Mouse (Mus musculus) intestine, embryonic 16.5 days (tissue): ENCODE results near the gene Ptprt. TPM values are rescaled to one million over a fixed set of nuclear protein-coding genes. Genes with fewer than 3 reads are reported as not detected.

Source experiments
- ATAC-seq: fragments of 200-750 bp; cut with Nextera tagmentation; 2 replicates; pipeline ENCODE4 v1.8.0; 2017; ENCODE audit warnings: moderate TSS enrichment, moderate library complexity
- H3K27ac ChIP-seq: fragments of 300-500 bp; sonication (generic); 2 replicates; pipeline ENCODE4 v1.5.1; 2014; ENCODE audit warnings: mild to moderate bottlenecking, low read length
- H3K27me3 ChIP-seq: fragments of 300-500 bp; sonication (generic); replicated peaks from 2 replicates; pipeline ENCODE4 v1.6.1; 2014; ENCODE audit warnings: low read length, control low read depth, mixed read lengths; ENCODE audit not compliant: control insufficient read depth, insufficient read depth
- H3K36me3 ChIP-seq: fragments of 300-500 bp; sonication (generic); 2 replicates; pipeline ENCODE4 v1.6.1; 2014; ENCODE audit warnings: low read length, control low read depth; ENCODE audit not compliant: control insufficient read depth, insufficient read depth
- H3K4me1 ChIP-seq: fragments of 300-500 bp; sonication (generic); 2 replicates; pipeline ENCODE4 v1.6.1; 2014; ENCODE audit warnings: low read length, control low read depth, mixed read lengths; ENCODE audit not compliant: control insufficient read depth, insufficient read depth
- H3K4me2 ChIP-seq: fragments of 300-500 bp; sonication (generic); 2 replicates; pipeline ENCODE4 v1.6.1; 2014; ENCODE audit warnings: low read depth, low read length, control low read depth
- H3K4me3 ChIP-seq: fragments of 300-500 bp; sonication (generic); 2 replicates; pipeline ENCODE4 v1.5.1; 2014; ENCODE audit warnings: mild to moderate bottlenecking, low read length
- H3K9ac ChIP-seq: fragments of 300-500 bp; sonication (generic); 2 replicates; pipeline ENCODE4 v1.6.1; 2014; ENCODE audit warnings: low read depth, low read length
- H3K9me3 ChIP-seq: fragments of 300-500 bp; sonication (generic); 2 replicates; pipeline ENCODE4 v1.6.1; 2016; ENCODE audit warnings: low read length, control low read depth; ENCODE audit not compliant: control insufficient read depth
- WGBS: fragments of 180-500 bp; shearing (Covaris S2); extraction: QIAGEN DNeasy Blood & Tissue Kit; methylation state at CpG from one replicate; pipeline ENCODE4 v1.1.7; 2014; 5-methylcytosine and 5-hydroxymethylcytosine counted together
- polyA plus RNA-seq: library from polyadenylated mRNA; unstranded; fragments of >200 nt; fragmentation: Nextera tagmentation; extraction: Ambion mirVana; gene quantifications from 2 replicates; pipeline ENCODE4 v1.2.1, GENCODE M21; 2015

Ptprt gene
- polyA plus RNA-seq, 1 experiment from 2014 or later = 0.84 TPM

GRCm38 (mm10) chr2:162499501-162499915 lies 161.4 kb downstream of the Ptprt start:
- H3K27me3 ChIP-seq = no peaks in the 10 kb centered on the region
- H3K27ac ChIP-seq = no peak overlapping the region
- 81% methylated on average over 9 of the region's 9 CpGs for WGBS
- no peak overlapping the region for H3K4me3 ChIP-seq
- no peak for ATAC-seq
- H3K4me1 ChIP-seq = no peaks in the 10 kb centered on the region
- H3K36me3 ChIP-seq = no peaks in the 10 kb centered on the region
- no peak overlapping the region for H3K4me2 ChIP-seq
- H3K9me3 ChIP-seq = no peaks in the 10 kb centered on the region
- H3K9ac ChIP-seq = no peak overlapping the region

- no peak overlapping the region for H3K9ac ChIP-seq
- no peak overlapping the region for H3K27ac ChIP-seq
- H3K4me2 ChIP-seq = no peak overlapping the region
- WGBS = 41% methylated on average over 3 of the region's 3 CpGs
- H3K36me3 ChIP-seq = no peaks in the 10 kb centered on the region
- H3K9me3 ChIP-seq = no peaks in the 10 kb centered on the region
- H3K27me3 ChIP-seq = no peaks in the 10 kb centered on the region
- H3K4me3 ChIP-seq = no peak overlapping the region
- H3K4me1 ChIP-seq = no peaks in the 10 kb centered on the region
- no peak for ATAC-seq
Observed at GRCm38 (mm10) chr2:162498191-162498590, 162.8 kb downstream of the Ptprt start.

GRCm38 (mm10) chr2:162484036-162484435 lies 176.9 kb downstream of the Ptprt start:
- H3K27ac ChIP-seq = no peak overlapping the region
- no peak for ATAC-seq
- no peak overlapping the region for H3K4me2 ChIP-seq
- H3K27me3 ChIP-seq = no peaks in the 10 kb centered on the region
- H3K4me3 ChIP-seq = no peak overlapping the region
- no peak overlapping the region for H3K9ac ChIP-seq
- H3K36me3 ChIP-seq = no peaks in the 10 kb centered on the region
- H3K4me1 ChIP-seq = no peaks in the 10 kb centered on the region
- H3K9me3 ChIP-seq = no peaks in the 10 kb centered on the region; the same call in 1 of the 2 replicates

GRCm38 (mm10) chr2:162443106-162443505 lies 217.8 kb downstream of the Ptprt start:
- Histone ChIP-seq H3K9me3 (no peaks in the 10 kb centered on the region), H3K4me3 (no peak overlapping the region), H3K27me3 (no peaks in the 10 kb centered on the region), H3K4me1 (no peaks in the 10 kb centered on the region), H3K4me2 (no peak overlapping the region), H3K9ac (no peak overlapping the region), H3K27ac (no peak overlapping the region), H3K36me3 (no peaks in the 10 kb centered on the region)
- WGBS = 9% methylated on average over 1 of the region's 1 CpGs
- ATAC-seq = no peak

GRCm38 (mm10) chr2:162436646-162437045 lies 224.3 kb downstream of the Ptprt start:
- Histone ChIP-seq H3K27ac (no peak overlapping the region), H3K4me3 (no peak overlapping the region), H3K27me3 (no peaks in the 10 kb centered on the region), H3K9ac (no peak overlapping the region), H3K36me3 (no peaks in the 10 kb centered on the region), H3K4me1 (no peaks in the 10 kb centered on the region), H3K9me3 (no peaks in the 10 kb centered on the region), H3K4me2 (no peak overlapping the region)
- 81% methylated on average over 3 of the region's 3 CpGs for WGBS
- no peak for ATAC-seq

- WGBS = 44% methylated on average over 7 of the region's 7 CpGs
- Histone ChIP-seq H3K36me3 (no peaks in the 10 kb centered on the region), H3K27me3 (no peaks in the 10 kb centered on the region), H3K9ac (no peak overlapping the region), H3K4me1 (no peaks in the 10 kb centered on the region), H3K27ac (no peak overlapping the region), H3K4me3 (no peak overlapping the region), H3K9me3 (no peaks in the 10 kb centered on the region), H3K4me2 (no peak overlapping the region)
- peak; percentile 71 for ATAC-seq
Observed at GRCm38 (mm10) chr2:162430171-162430570, 230.8 kb downstream of the Ptprt start.

- Histone ChIP-seq H3K27ac (no peak overlapping the region), H3K4me3 (no peak overlapping the region), H3K4me1 (no peaks in the 10 kb centered on the region), H3K36me3 (no peaks in the 10 kb centered on the region), H3K9me3 (no peaks in the 10 kb centered on the region), H3K27me3 (no peaks in the 10 kb centered on the region), H3K4me2 (no peak overlapping the region), H3K9ac (no peak overlapping the region)
- WGBS = 77% methylated on average over 8 of the region's 8 CpGs
- ATAC-seq = no peak
Observed at GRCm38 (mm10) chr2:162426114-162426513, 234.8 kb downstream of the Ptprt start.

- no peak overlapping the region for H3K9ac ChIP-seq
- no peak overlapping the region for H3K4me2 ChIP-seq
- no peak for ATAC-seq
- no peak overlapping the region for H3K4me3 ChIP-seq
- no peaks in the 10 kb centered on the region for H3K27me3 ChIP-seq
- no peak overlapping the region for H3K27ac ChIP-seq
- H3K4me1 ChIP-seq = no peaks in the 10 kb centered on the region
- WGBS = 66% methylated on average over 3 of the region's 3 CpGs
- H3K9me3 ChIP-seq = no peaks in the 10 kb centered on the region
- no peaks in the 10 kb centered on the region for H3K36me3 ChIP-seq
Observed at GRCm38 (mm10) chr2:162418181-162418580, 242.8 kb downstream of the Ptprt start.

- Histone ChIP-seq H3K27me3 (no peaks in the 10 kb centered on the region), H3K4me2 (no peak overlapping the region), H3K4me1 (no peaks in the 10 kb centered on the region), H3K36me3 (no peaks in the 10 kb centered on the region), H3K9me3 (no peaks in the 10 kb centered on the region), H3K4me3 (no peak overlapping the region), H3K9ac (no peak overlapping the region), H3K27ac (no peak overlapping the region)
- no peak for ATAC-seq
- 67% methylated on average over 5 of the region's 5 CpGs for WGBS
Observed at GRCm38 (mm10) chr2:162413073-162413812, 247.7 kb downstream of the Ptprt start.

- no peaks in the 10 kb centered on the region for H3K36me3 ChIP-seq
- no peak overlapping the region for H3K27ac ChIP-seq
- no peaks in the 10 kb centered on the region for H3K9me3 ChIP-seq
- H3K9ac ChIP-seq = no peak overlapping the region
- H3K4me3 ChIP-seq = no peak overlapping the region
- no peak for ATAC-seq
- H3K4me1 ChIP-seq = no peaks in the 10 kb centered on the region
- H3K4me2 ChIP-seq = no peak overlapping the region
- H3K27me3 ChIP-seq = no peaks in the 10 kb centered on the region
- 67% methylated on average over 4 of the region's 4 CpGs for WGBS
Observed at GRCm38 (mm10) chr2:162411014-162411413, 249.9 kb downstream of the Ptprt start.
